Mouse (Mus musculus) liver, adult 2 months (tissue): ENCODE measurements around the gene Mier2. TPM values are rescaled to one million over a fixed set of nuclear protein-coding genes. Genes with fewer than 3 reads are reported as not detected.

Source experiments
- DNase-seq: peaks from one replicate; pipeline ENCODE4 v3.0.0-alpha.2; 2011; ENCODE audit warnings: low read depth, low spot score; ENCODE audit errors: extremely low read depth
- H3K27ac ChIP-seq: fragments of 200-500 bp; replicated peaks from 2 replicates; pipeline ENCODE4 v1.5.1; 2012; ENCODE audit warnings: low read depth, mild to moderate bottlenecking, control low read depth, inconsistent platforms, low read length; ENCODE audit not compliant: insufficient read depth
- H3K27me3 ChIP-seq: fragments of 200-500 bp; 2 replicates; pipeline ENCODE4 v1.6.1; 2012; ENCODE audit warnings: mild to moderate bottlenecking, moderate library complexity, low read length, inconsistent platforms; ENCODE audit not compliant: control insufficient read depth, insufficient read depth
- H3K36me3 ChIP-seq: fragments of 200-500 bp; 2 replicates; pipeline ENCODE4 v1.6.1; 2012; ENCODE audit warnings: low read length, inconsistent platforms; ENCODE audit not compliant: control insufficient read depth, insufficient read depth
- H3K4me1 ChIP-seq: fragments of 200-500 bp; 2 replicates; pipeline ENCODE4 v1.6.1; 2011; ENCODE audit warnings: low read length; ENCODE audit not compliant: control insufficient read depth, insufficient read depth
- H3K4me3 ChIP-seq: fragments of 200-500 bp; 2 replicates; pipeline ENCODE4 v1.5.1; 2011; ENCODE audit warnings: low read depth, mild to moderate bottlenecking, control low read depth, low read length, moderate library complexity; ENCODE audit not compliant: insufficient read depth
- H3K79me2 ChIP-seq: fragments of 200-500 bp; 2 replicates; pipeline ENCODE4 v1.6.1; 2012; ENCODE audit warnings: inconsistent platforms, mild to moderate bottlenecking, low read length, moderate library complexity; ENCODE audit not compliant: control insufficient read depth, insufficient read depth
- H3K9ac ChIP-seq: fragments of 200-500 bp; 2 replicates; pipeline ENCODE4 v1.6.1; 2012; ENCODE audit warnings: low read depth, mild to moderate bottlenecking, control low read depth, inconsistent platforms, low read length
- CTCF ChIP-seq: fragments of 200-500 bp; IDR thresholded peaks from 2 replicates; pipeline ENCODE4 v1.5.1; 2011; ENCODE audit warnings: low read depth, low read length, control low read depth
- POLR2A ChIP-seq: fragments of 200-500 bp; IDR thresholded peaks from 2 replicates; pipeline ENCODE4 v1.6.1; 2011; ENCODE audit warnings: low read length, control low read depth; ENCODE audit not compliant: insufficient read depth; ENCODE audit errors: extremely low read depth
- WGBS: fragments of 180-500 bp; shearing (Covaris S2); methylation state at CpG from one replicate; pipeline ENCODE4 v1.1.7; 2018; 5-methylcytosine and 5-hydroxymethylcytosine counted together
- polyA plus RNA-seq: library from polyadenylated mRNA; depleted of rRNA; stranded (reverse); fragments of >200 nt; gene quantifications from 2 replicates; pipeline ENCODE4 v1.2.3, GENCODE M21; 2012
- total RNA-seq: library from RNA; depleted of rRNA; stranded (reverse); fragments of >200 nt; gene quantifications from 2 replicates; pipeline ENCODE4 v1.2.3, GENCODE M21; 2014

Mier2 gene
- total and polyA plus RNA-seq, 2 experiments, result 5.9 to 35.3 TPM

- DNase-seq, result no peak
- 91% methylated on average over 6 of the region's 6 CpGs for WGBS
- no peak overlapping the region for H3K9ac ChIP-seq
These were observed 30.1 kb upstream of the Mier2 start for GRCm38 (mm10) chr10:79585136-79585535.

DNA sequence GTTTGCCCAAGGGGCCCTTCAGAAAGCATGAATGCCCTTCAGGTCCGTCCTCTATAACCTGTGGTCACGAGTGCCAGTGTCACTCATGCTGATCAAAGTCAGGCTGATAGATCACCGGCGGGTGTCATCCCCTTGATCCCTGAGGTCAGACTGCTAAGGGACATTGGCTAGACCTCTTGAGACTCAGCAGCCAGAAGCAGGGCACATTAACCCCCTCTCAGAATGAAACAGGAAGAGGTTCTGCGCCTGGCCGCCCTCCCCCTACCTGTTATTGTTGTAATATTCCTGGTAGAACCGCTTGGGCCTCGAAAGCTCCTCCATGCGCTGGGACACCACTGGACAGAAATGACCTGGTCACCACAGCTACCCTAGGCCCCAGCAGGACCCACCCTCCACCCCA lies 29.4 kb upstream of the Mier2 start:
- TF ChIP-seq POLR2A (no peak), CTCF (no peak)
- Histone ChIP-seq H3K27ac (no peak overlapping the region), H3K79me2 (no peaks in the 10 kb centered on the region), H3K4me1 (no peaks in the 10 kb centered on the region), H3K4me3 (no peak overlapping the region), H3K36me3 (no peaks in the 10 kb centered on the region), H3K9ac (no peak overlapping the region), H3K27me3 (no peaks in the 10 kb centered on the region)
- 73% methylated on average over 9 of the region's 9 CpGs for WGBS
- no peak for DNase-seq

More at GRCm38 (mm10) chr10:79585136-79585535, 30.1 kb upstream of the Mier2 start:
- no peaks in the 10 kb centered on the region for H3K79me2 ChIP-seq
- H3K27me3 ChIP-seq, result no peaks in the 10 kb centered on the region
- TF ChIP-seq CTCF (no peak), POLR2A (no peak)
- H3K4me1 ChIP-seq, result no peaks in the 10 kb centered on the region
- no peaks in the 10 kb centered on the region for H3K36me3 ChIP-seq
- H3K4me3 ChIP-seq, result no peak overlapping the region
- no peak overlapping the region for H3K27ac ChIP-seq

- 54% methylated on average over 7 of the region's 7 CpGs for WGBS
- Histone ChIP-seq H3K4me1 (no peaks in the 10 kb centered on the region), H3K9ac (no peak overlapping the region), H3K4me3 (no peak overlapping the region), H3K36me3 (no peaks in the 10 kb centered on the region), H3K27ac (no peak overlapping the region), H3K79me2 (no peaks in the 10 kb centered on the region), H3K27me3 (no peaks in the 10 kb centered on the region)
- TF ChIP-seq POLR2A (no peak), CTCF (no peak)
- no peak for DNase-seq
These were observed 29.0 kb upstream of the Mier2 start for GRCm38 (mm10) chr10:79584021-79584420.

DNA sequence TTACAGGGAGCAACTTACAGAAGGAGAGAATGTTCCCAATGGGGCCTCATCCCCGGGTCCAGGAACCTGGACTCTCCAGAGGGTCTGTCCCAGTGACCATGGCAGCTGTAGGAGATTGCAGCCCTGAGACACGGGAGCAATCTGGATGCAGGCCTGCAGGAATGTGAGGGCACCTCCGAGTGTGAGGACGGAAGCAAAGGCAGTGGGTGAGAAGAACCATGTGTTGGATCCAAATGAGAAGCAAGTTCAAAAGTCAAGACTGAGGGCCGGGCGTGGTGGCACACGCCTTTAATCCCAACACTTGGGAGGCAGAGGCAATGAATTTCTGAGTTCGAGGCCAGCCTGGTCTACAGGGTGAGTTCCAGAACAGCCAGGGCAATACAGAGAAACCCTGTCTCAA lies 26.5 kb upstream of the Mier2 start:
- Histone ChIP-seq H3K27ac (no peak overlapping the region), H3K79me2 (no peaks in the 10 kb centered on the region), H3K36me3 (no peaks in the 10 kb centered on the region), H3K4me3 (no peak overlapping the region), H3K9ac (no peak overlapping the region), H3K27me3 (no peaks in the 10 kb centered on the region), H3K4me1 (no peaks in the 10 kb centered on the region)
- WGBS, result 83% methylated on average over 8 of the region's 8 CpGs
- no peak for DNase-seq
- TF ChIP-seq POLR2A (no peak), CTCF (no peak)

- WGBS, result 53% methylated on average over 6 of the region's 6 CpGs
- DNase-seq, result peak; percentile 21
These were observed 25.8 kb upstream of the Mier2 start for GRCm38 (mm10) chr10:79580811-79581210.

GRCm38 (mm10) chr10:79580356-79580755 lies 25.4 kb upstream of the Mier2 start:
- Histone ChIP-seq H3K4me3 (no peak overlapping the region), H3K36me3 (no peaks in the 10 kb centered on the region), H3K27ac (no peak overlapping the region), H3K27me3 (no peaks in the 10 kb centered on the region), H3K4me1 (no peaks in the 10 kb centered on the region), H3K79me2 (no peaks in the 10 kb centered on the region), H3K9ac (no peak overlapping the region)
- no peak for DNase-seq
- 68% methylated on average over 7 of the region's 7 CpGs for WGBS
- TF ChIP-seq CTCF, result no peak
- no peak for TF ChIP-seq POLR2A

More at GRCm38 (mm10) chr10:79580811-79581210, 25.8 kb upstream of the Mier2 start:
- Histone ChIP-seq H3K27ac (no peak overlapping the region), H3K79me2 (no peaks in the 10 kb centered on the region), H3K4me1 (no peaks in the 10 kb centered on the region), H3K36me3 (no peaks in the 10 kb centered on the region), H3K9ac (no peak overlapping the region), H3K27me3 (no peaks in the 10 kb centered on the region), H3K4me3 (no peak overlapping the region)
- TF ChIP-seq POLR2A, result no peak
- TF ChIP-seq CTCF, result peak; percentile 79
